In genomic region chr6:121732632-121733031, GRCm38 (mm10) we compare ENCODE assay signal across 39 mouse cellular contexts. TPM values are rescaled to one million over a fixed set of nuclear protein-coding genes. Genes with fewer than 3 reads are reported as not detected.
"Had no signal": no experiment of that assay in that cellular context is flagged by ENCODE, and none has a peak within 500 bp of the region (broad histone marks: within the 10 kb centered on the region; RNA-seq: fewer than 3 reads in every experiment).

Gene Gm7298 (plus strand): TSS chr6:121732932.

- H3K36me3 ChIP-seq: embryonic facial prominence, embryonic 10.5 days; embryonic facial prominence, embryonic 12.5 days; embryonic facial prominence, embryonic 13.5 days; embryonic facial prominence, embryonic 15.5 days; forebrain, embryonic 10.5 days; forebrain, embryonic 12.5 days; forebrain, embryonic 15.5 days; heart, embryonic 10.5 days had no signal

- DNase-seq: cerebellum, adult 9-10 months; cerebellum, adult 9-11 months; cerebellum, postnatal 10 days; cerebellum, postnatal 25 days; cerebellum, postnatal 36 days; embryo, embryonic 11 days; forebrain, postnatal 0 days; gastrocnemius, adult 2 months; gastrocnemius, postnatal 10 days; gastrocnemius, postnatal 14 days; gastrocnemius, postnatal 25 days; gastrocnemius, postnatal 36 days; heart, adult 11 months; heart, adult 18-20 months; heart, adult 2 months had no signal

- H3K27me3 ChIP-seq: embryonic facial prominence, embryonic 12.5 days; embryonic facial prominence, embryonic 13.5 days; embryonic facial prominence, embryonic 15.5 days; forebrain, embryonic 12.5 days; forebrain, embryonic 13.5 days; forebrain, embryonic 15.5 days had no signal

- H3K4me1 ChIP-seq: embryonic facial prominence, embryonic 10.5 days; embryonic facial prominence, embryonic 12.5 days; embryonic facial prominence, embryonic 13.5 days; embryonic facial prominence, embryonic 15.5 days; forebrain, embryonic 10.5 days; forebrain, embryonic 12.5 days; forebrain, embryonic 13.5 days; forebrain, embryonic 15.5 days; heart, embryonic 10.5 days had no signal

- ATAC-seq: forebrain, embryonic 13.5 days; forebrain, embryonic 14.5 days; forebrain, embryonic 15.5 days; forebrain, embryonic 16.5 days; forebrain, postnatal 0 days had no signal

- H3K9ac ChIP-seq: embryonic facial prominence, embryonic 12.5 days; embryonic facial prominence, embryonic 13.5 days; embryonic facial prominence, embryonic 15.5 days; forebrain, embryonic 12.5 days; forebrain, embryonic 13.5 days; forebrain, embryonic 15.5 days; forebrain, postnatal 0 days had no signal

- H3K4me3 ChIP-seq: embryonic facial prominence, embryonic 10.5 days; embryonic facial prominence, embryonic 12.5 days; embryonic facial prominence, embryonic 13.5 days; embryonic facial prominence, embryonic 15.5 days; erythroblast, embryonic 14.5 days; forebrain, embryonic 10.5 days; forebrain, embryonic 12.5 days; forebrain, embryonic 13.5 days; forebrain, embryonic 15.5 days; gastrocnemius, adult 2 months; heart, adult 2 months; heart, embryonic 10.5 days had no signal

- H3K9me3 ChIP-seq: embryonic facial prominence, embryonic 10.5 days; embryonic facial prominence, embryonic 12.5 days; embryonic facial prominence, embryonic 13.5 days; embryonic facial prominence, embryonic 15.5 days; forebrain, embryonic 10.5 days; forebrain, embryonic 12.5 days; forebrain, embryonic 13.5 days; forebrain, embryonic 15.5 days; heart, embryonic 10.5 days had no signal

- H3K4me2 ChIP-seq: embryonic facial prominence, embryonic 12.5 days; embryonic facial prominence, embryonic 13.5 days; embryonic facial prominence, embryonic 15.5 days; forebrain, embryonic 12.5 days; forebrain, embryonic 13.5 days; forebrain, embryonic 15.5 days had no signal

- H3K27ac ChIP-seq: embryonic facial prominence, embryonic 10.5 days; embryonic facial prominence, embryonic 12.5 days; embryonic facial prominence, embryonic 13.5 days; embryonic facial prominence, embryonic 15.5 days; forebrain, embryonic 10.5 days; forebrain, embryonic 12.5 days; forebrain, embryonic 13.5 days; forebrain, embryonic 15.5 days; gastrocnemius, adult 2 months; heart, adult 2 months; heart, embryonic 10.5 days had no signal

RNA-seq across cellular contexts. Expression of gene Gm7298, which starts in this region (rescaled TPM):
- total RNA-seq: common myeloid progenitor, adult 5-6 weeks; forebrain, postnatal 0 days; gastrocnemius, adult 18-20 months; gastrocnemius, adult 2 months; gastrocnemius, adult 8-10 months; gastrocnemius, postnatal 10 days; gastrocnemius, postnatal 14 days; gastrocnemius, postnatal 25 days; gastrocnemius, postnatal 36 days; gastrocnemius, postnatal 4 days; granulocyte monocyte progenitor cell, adult 5-6 weeks; heart, adult 18-20 months; heart, adult 2 months; heart, adult 8-10 months had no signal
- polyA plus RNA-seq: cortical plate, adult 2 months; embryonic facial prominence, embryonic 10.5 days; embryonic facial prominence, embryonic 11.5 days; embryonic facial prominence, embryonic 12.5 days; embryonic facial prominence, embryonic 13.5 days; embryonic facial prominence, embryonic 14.5 days; embryonic facial prominence, embryonic 15.5 days; erythroblast, embryonic 14.5 days; forebrain, embryonic 10.5 days; forebrain, embryonic 11.5 days; forebrain, embryonic 12.5 days; forebrain, embryonic 13.5 days; forebrain, embryonic 14.5 days; forebrain, embryonic 15.5 days; forebrain, embryonic 16.5 days; forebrain, postnatal 0 days; frontal cortex, adult 2 months; gonadal fat pad, adult 2 months; heart, adult 2 months; heart, embryonic 10.5 days had no signal
